Mouse (Mus musculus) lung, postnatal 0 days (tissue): Measurements from ENCODE around the gene Tm9sf4. TPM values are rescaled to one million over a fixed set of nuclear protein-coding genes. Genes with fewer than 3 reads are reported as not detected.

Experiments used
- ATAC-seq: fragments of 200-750 bp; cut with Nextera tagmentation; 2 replicates; pipeline ENCODE4 v1.8.0; 2017; ENCODE audit warnings: moderate library complexity
- DNase-seq: peaks from one replicate; pipeline ENCODE4 v3.0.0-alpha.2; 2016; ENCODE audit warnings: low spot score
- H3K27ac ChIP-seq: fragments of 300-500 bp; sonication (generic); 2 replicates; pipeline ENCODE4 v1.5.1; 2014; ENCODE audit warnings: antibody characterized with exemption, mild to moderate bottlenecking, low read length, mixed read lengths
- H3K27me3 ChIP-seq: fragments of 300-500 bp; sonication (generic); replicated peaks from 2 replicates; pipeline ENCODE4 v1.6.1; 2014; ENCODE audit warnings: low read length, mixed read lengths; ENCODE audit not compliant: insufficient read depth
- H3K36me3 ChIP-seq: fragments of 300-500 bp; sonication (generic); 2 replicates; pipeline ENCODE4 v1.6.1; 2014; ENCODE audit warnings: low read length, mixed read lengths; ENCODE audit not compliant: insufficient read depth
- H3K4me1 ChIP-seq: fragments of 300-500 bp; sonication (generic); 2 replicates; pipeline ENCODE4 v1.6.1; 2014; ENCODE audit warnings: antibody characterized with exemption, low read depth, low read length, mixed read lengths; ENCODE audit not compliant: insufficient read depth
- H3K4me2 ChIP-seq: fragments of 300-500 bp; sonication (generic); replicated peaks from 2 replicates; pipeline ENCODE4 v1.6.1; 2014; ENCODE audit warnings: low read depth, mild to moderate bottlenecking, low read length, moderate library complexity, mixed read lengths
- H3K4me3 ChIP-seq: fragments of 300-500 bp; sonication (generic); 2 replicates; pipeline ENCODE4 v1.5.1; 2014; ENCODE audit warnings: low read depth, low read length
- H3K9ac ChIP-seq: fragments of 300-500 bp; sonication (generic); replicated peaks from 2 replicates; pipeline ENCODE4 v1.6.1; 2014; ENCODE audit warnings: low read depth, mild to moderate bottlenecking
- H3K9me3 ChIP-seq: fragments of 300-500 bp; sonication (generic); 2 replicates; pipeline ENCODE4 v1.6.1; 2016; ENCODE audit warnings: low read length, mixed read lengths
- CTCF ChIP-seq: IDR thresholded peaks from 2 replicates; pipeline ENCODE4 v1.5.1; 2016; ENCODE audit warnings: antibody characterized with exemption, mild to moderate bottlenecking
- EP300 ChIP-seq: IDR thresholded peaks from 2 replicates; pipeline ENCODE4 v1.6.1; 2016; ENCODE audit warnings: antibody characterized with exemption, mild to moderate bottlenecking, control low read depth
- WGBS: fragments of 180-500 bp; shearing (Covaris S2); extraction: QIAGEN DNeasy Blood & Tissue Kit; methylation state at CpG from one replicate; pipeline ENCODE4 v1.1.7; 2014; 5-methylcytosine and 5-hydroxymethylcytosine counted together
- polyA plus RNA-seq: library from polyadenylated mRNA; unstranded; fragments of >200 nt; fragmentation: Nextera tagmentation; extraction: Ambion mirVana; gene quantifications from 2 replicates; pipeline ENCODE4 v1.2.1, GENCODE M21; 2015

Tm9sf4 gene
- polyA plus RNA-seq, 1 experiment from 2014 or later: 39.7 TPM

DNA sequence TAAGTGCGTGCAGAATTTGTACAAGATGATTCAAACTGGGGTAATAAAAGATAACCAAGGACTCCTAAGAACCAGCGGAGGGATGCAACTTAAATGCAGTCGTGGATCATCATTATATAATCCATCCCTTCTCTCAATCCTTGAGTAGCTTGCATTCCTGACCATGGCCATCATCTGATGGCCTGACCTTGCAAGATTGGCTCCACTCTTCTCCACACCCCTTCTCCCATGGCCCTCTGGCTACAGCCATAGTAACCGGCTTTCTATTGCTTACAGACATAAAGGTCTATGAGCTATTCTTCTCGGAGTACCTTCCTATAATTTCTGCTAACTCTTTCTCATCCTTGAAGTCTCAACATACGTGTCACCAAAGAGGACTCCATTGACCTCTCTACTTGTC, 81.1 kb downstream of the Tm9sf4 start:
- Histone ChIP-seq H3K9me3 (no peaks in the 10 kb centered on the region), H3K27me3 (no peaks in the 10 kb centered on the region), H3K4me2 (peak overlapping the region; percentile 94; the same call in 1 of the 2 replicates), H3K4me3 (0 out of 2 replicates have a peak overlapping the region, but pooled peaks have one; percentile 98), H3K27ac (no peak overlapping the region), H3K4me1 (peaks cover 7% of the 10 kb centered on the region; the same call in 1 of the 2 replicates), H3K36me3 (no peaks in the 10 kb centered on the region), H3K9ac (no peak overlapping the region)
- WGBS: 50% methylated on average over 6 of the region's 6 CpGs
- TF ChIP-seq EP300 (no peak), CTCF (no peak)
- ATAC-seq (no peak), DNase-seq (no peak)

DNA sequence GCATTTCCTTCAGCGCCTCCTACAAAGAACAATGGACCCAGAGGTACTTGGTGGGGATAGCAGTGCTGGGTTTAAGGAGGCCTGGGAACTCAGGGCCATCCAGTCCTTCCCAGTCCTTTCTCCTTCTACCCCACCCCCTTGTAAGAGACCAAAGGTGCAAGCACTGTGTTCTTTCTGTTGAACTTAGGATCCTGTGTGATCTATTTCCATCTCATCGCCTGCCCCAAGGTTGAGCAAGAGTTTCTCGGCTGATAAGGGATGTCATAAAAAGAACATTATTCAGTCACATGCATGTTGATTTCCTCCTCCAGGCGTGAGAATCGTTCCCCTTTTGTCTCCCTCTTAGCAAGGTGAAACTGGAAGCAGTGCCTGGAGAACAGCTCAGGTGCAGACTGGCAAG, 88.6 kb downstream of the Tm9sf4 start:
- Histone ChIP-seq H3K9ac (no peak overlapping the region), H3K9me3 (no peaks in the 10 kb centered on the region), H3K27ac (no peak overlapping the region), H3K27me3 (no peaks in the 10 kb centered on the region), H3K4me1 (no peaks in the 10 kb centered on the region), H3K4me2 (no peak overlapping the region), H3K36me3 (no peaks in the 10 kb centered on the region), H3K4me3 (no peak overlapping the region)
- TF ChIP-seq CTCF (no peak), EP300 (no peak)
- 82% methylated on average over 5 of the region's 5 CpGs for WGBS
- ATAC-seq (no peak), DNase-seq (no peak)

- no peaks in the 10 kb centered on the region for H3K36me3 ChIP-seq
- H3K4me1 ChIP-seq: no peaks in the 10 kb centered on the region
- H3K9me3 ChIP-seq: no peaks in the 10 kb centered on the region
- no peak overlapping the region for H3K27ac ChIP-seq
- no peak overlapping the region for H3K9ac ChIP-seq
- TF ChIP-seq CTCF (no peak), EP300 (no peak)
- ATAC-seq: no peak
- no peak for DNase-seq
- no peak overlapping the region for H3K4me2 ChIP-seq
- H3K27me3 ChIP-seq: no peaks in the 10 kb centered on the region
- WGBS: 79% methylated on average over 2 of the region's 2 CpGs
- no peak overlapping the region for H3K4me3 ChIP-seq
Observed at GRCm38 (mm10) chr2:153256604-153257003, 95.5 kb downstream of the Tm9sf4 start.

- Histone ChIP-seq H3K4me2 (no peak overlapping the region), H3K4me3 (no peak overlapping the region), H3K36me3 (0 out of 2 replicates have a peak, but pooled peaks cover 6% of the 10 kb centered on the region), H3K27me3 (no peaks in the 10 kb centered on the region), H3K9me3 (no peaks in the 10 kb centered on the region), H3K9ac (no peak overlapping the region), H3K27ac (no peak overlapping the region), H3K4me1 (no peaks in the 10 kb centered on the region)
- no peak for TF ChIP-seq EP300
- TF ChIP-seq CTCF: no peak
- peak; percentile 62 for ATAC-seq
- peak; percentile 35 for DNase-seq
- 45% methylated on average over 12 of the region's 12 CpGs for WGBS
Observed at GRCm38 (mm10) chr2:153259030-153259863, 98.1 kb downstream of the Tm9sf4 start.

Other genes with a start within 250 kb of the Tm9sf4 start
- gene Mylk2, start 250.0 kb upstream of the Tm9sf4 start, polyA plus RNA-seq: 0.04 TPM in 1 of 2 replicates, not detected in the other
- gene Foxs1, start 228.1 kb upstream of the Tm9sf4 start, polyA plus RNA-seq: 11.0 and 13.2 TPM in 2 replicates
- gene Dusp15, start 209.6 kb upstream of the Tm9sf4 start, polyA plus RNA-seq: not detected in 2 replicates
- 1.1 and 1.8 TPM in 2 replicates for gene Ttll9, start 198.8 kb upstream of the Tm9sf4 start, polyA plus RNA-seq
- gene Pdrg1, start 145.9 kb upstream of the Tm9sf4 start, polyA plus RNA-seq: 76.6 and 97.2 TPM in 2 replicates
- not detected in 2 replicates for gene Xkr7, start 129.5 kb upstream of the Tm9sf4 start, polyA plus RNA-seq
- gene Ccm2l, start 95.3 kb upstream of the Tm9sf4 start, polyA plus RNA-seq: 10.7 and 11.1 TPM in 2 replicates
- 37.1 and 59.4 TPM in 2 replicates for gene Hck, start 52.8 kb upstream of the Tm9sf4 start, polyA plus RNA-seq
- 4.7 and 5.5 TPM in 2 replicates for gene Tspyl3, start 64.1 kb downstream of the Tm9sf4 start, polyA plus RNA-seq
- gene Plagl2, start 80.1 kb downstream of the Tm9sf4 start, polyA plus RNA-seq: 6.8 and 7.1 TPM in 2 replicates
- gene Pofut1, start 80.2 kb downstream of the Tm9sf4 start, polyA plus RNA-seq: 2.8 and 3.1 TPM in 2 replicates
- 4.7 and 5.2 TPM in 2 replicates for gene Kif3b, start 130.1 kb downstream of the Tm9sf4 start, polyA plus RNA-seq
- 10.3 and 12.1 TPM in 2 replicates for gene Asxl1, start 184.5 kb downstream of the Tm9sf4 start, polyA plus RNA-seq